Mouse (Mus musculus) T-helper 2 cell (primary cell): Measurements from ENCODE around the gene Gm20388.
"Not testable (repeated sequence)": the region's sequence is repeated elsewhere in the genome, so short reads cannot be mapped to it uniquely, and the experiment has no call there.

Source experiments
- in situ Hi-C: fragments of 300-600 bp; cut with MboI, MseI; formaldehyde crosslinking; loops from one replicate; pipeline ENCODE4 v1.15.1; 2025; ENCODE audit warnings: high pct_unique_total_duplicates

Gene Gm20388

GRCm38 (mm10) chr8:123982291-123982793, 4071.7 kb downstream of the Gm20388 start:
- in situ Hi-C loops = no loop called here

DNA sequence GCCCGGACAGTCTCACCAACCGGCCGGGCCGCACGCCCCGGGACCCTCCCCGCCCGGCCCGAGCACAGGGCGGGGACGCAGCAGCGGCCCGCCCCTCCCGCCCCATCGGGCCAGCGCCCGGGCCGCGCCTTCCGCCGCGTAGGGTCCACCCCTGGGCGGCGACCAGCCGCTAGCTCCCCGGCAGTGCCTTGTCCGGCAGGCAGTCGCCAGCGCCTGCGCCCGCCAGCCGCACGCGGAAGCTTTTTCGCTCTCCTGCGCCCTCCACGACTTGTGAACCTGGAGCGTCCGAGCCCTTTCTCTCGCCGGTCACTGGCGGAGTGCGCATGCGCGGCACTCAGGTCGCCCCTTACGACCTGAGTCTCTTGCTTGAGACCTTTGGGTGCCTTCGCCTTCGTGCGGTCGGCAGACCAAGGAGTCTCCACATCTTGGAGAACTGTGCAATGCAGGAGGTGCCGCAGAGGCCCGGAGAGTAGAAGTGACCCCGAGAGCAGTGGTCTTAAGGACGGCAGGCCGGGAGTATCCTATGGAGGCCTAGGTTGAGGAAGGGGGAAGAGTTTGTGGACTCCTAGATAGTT, 4072.3 kb downstream of the Gm20388 start, which contains the start of gene Abcb10:
Gene Abcb10, minus strand, starts transcription at position 297 of the 575 bp plus-strand sequence.
- in situ Hi-C loops = no loop called here

DNA sequence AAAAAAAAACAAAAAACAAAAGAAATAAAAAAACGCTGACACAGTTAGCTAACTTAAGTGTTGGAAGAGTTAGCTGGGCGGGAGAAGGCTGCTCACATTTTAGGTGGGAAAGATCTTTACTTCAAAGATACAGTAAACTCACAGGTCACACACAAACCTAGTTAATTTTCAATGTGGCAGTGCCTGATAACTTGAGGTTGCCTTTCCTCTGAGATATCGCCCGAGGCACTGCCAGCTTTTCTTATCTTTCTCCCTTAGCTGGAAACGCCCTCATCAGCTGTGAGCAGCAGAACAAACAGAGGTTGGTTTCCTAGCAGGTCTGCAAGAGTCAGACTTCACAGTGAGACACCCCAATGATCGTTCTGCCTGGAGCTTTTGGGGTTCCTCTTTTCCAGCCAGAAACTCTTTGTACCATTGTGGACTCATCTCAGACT, 4078.0 kb downstream of the Gm20388 start:
- in situ Hi-C loops = no loop called here

DNA sequence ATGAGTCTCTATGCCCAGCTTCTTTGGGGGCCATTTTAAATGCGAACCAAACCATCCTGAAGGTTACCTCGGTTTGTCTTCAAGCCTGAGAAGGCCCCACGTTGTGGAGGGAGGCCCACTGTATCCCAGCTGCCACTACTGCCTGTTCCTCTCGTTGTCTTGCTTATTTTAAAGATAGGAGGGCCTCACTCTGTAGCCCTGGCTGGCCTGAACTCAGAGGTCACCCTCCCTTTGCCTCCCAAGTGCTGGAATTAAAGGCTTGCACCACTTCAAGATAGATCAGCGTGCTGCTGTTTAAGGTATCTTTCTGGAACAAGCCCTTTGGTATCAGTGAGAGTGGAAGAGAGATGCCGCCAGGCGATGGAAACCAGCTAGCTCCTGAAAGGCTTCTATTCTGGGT, 4078.5 kb downstream of the Gm20388 start:
- in situ Hi-C loops = no loop called here

DNA sequence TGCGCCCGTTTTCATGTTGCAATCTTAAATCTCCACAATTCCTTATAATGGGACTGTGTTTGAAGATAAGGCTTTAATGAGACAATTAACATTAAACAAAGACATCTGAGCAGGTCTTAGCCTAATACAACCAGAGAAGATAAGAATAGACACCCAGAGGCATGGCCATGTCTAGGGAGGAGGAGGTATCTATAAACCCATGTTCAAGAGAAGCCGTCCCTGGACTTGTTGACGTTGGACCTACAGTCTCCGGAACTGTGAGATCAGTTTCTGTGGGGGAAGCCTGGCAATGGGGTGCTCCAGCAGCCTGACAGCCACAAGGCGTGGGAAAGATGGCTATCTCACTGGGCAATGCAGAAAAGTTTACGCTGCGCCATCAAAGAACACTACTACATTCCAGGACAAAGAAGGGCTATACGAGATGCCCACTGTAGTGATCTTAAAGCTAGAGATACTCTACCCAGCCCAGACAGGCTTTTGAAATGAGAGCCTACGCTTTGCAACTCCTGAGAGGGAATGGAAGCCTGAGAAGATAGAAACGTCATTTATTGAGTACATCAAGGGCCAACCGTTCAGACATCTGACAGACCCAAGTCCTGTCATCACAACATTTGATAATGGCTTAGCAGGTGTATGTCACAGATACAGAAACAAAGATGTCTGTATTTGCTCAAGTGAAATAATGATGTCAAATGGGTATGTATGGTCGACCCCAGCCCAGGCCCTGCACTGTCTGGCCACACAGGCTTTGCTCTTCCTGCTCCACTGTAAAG, 4079.8 kb downstream of the Gm20388 start:
- in situ Hi-C loops = no loop called here

GRCm38 (mm10) chr8:123992587-123992986, 4081.9 kb downstream of the Gm20388 start:
- in situ Hi-C loops = no loop called here

DNA sequence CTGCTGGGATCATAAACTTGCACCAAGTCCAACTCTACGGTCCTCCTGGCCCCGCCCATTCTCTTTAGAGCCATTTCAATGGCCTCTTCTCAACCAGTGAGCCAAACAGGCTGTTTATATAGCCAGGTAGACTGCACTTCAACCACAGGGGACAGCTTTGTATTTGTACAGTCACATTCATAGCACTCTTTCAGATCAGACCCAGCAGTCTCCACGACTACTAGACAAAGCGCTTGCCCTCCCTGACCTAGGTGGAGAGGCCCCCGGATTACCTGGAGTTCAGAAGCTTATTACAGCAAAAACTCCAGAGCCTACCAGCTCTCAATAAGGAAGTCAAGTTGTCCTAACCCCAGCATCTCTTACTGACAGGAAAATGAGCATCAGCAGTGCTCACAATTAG, 4083.0 kb downstream of the Gm20388 start:
- in situ Hi-C loops = no loop called here

DNA sequence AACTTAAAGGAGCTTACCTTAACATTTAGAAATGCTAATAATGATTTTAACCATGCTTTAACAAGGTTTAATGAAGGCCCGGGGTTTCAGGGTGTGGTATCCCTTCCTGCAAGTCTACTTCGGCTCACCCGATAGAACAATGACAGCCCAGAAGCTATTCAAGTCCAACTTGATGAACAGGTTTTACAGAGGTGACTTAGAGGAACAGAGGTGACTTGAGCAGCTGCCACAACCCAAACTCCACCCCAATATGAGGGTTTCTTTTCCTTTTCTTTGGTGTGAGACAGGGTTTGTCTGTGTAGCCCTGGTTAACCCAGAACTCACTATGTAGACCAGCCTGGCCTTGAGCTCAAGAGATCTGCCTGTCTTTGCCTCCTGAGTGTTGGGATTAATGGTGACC, 4083.4 kb downstream of the Gm20388 start:
- in situ Hi-C loops = no loop called here

DNA sequence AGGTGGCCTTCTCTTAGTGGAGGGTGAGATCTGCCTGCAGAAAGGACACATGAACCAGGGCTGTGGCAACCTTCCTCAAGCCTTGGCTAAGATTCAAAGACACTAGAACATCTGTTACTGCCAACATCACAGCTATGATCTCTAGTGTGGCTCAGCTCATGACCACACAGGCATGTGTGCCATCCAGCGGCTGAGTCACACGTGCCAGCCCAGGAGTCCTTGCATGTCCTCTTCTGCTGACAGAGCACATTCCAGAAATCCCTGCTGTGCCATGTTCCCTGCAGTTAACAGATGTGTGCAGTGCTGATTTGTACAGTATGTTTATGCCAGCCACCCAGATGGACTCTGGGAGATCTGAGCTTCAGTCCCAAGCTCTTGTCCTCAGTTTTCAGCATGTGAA, 4088.9 kb downstream of the Gm20388 start:
- in situ Hi-C loops = no loop called here

- in situ Hi-C loops = no loop called here
These were observed 4092.0 kb downstream of the Gm20388 start for GRCm38 (mm10) chr8:124002546-124003108.

GRCm38 (mm10) chr8:124007829-124008228, 4097.2 kb downstream of the Gm20388 start:
- in situ Hi-C loops = no loop called here

DNA sequence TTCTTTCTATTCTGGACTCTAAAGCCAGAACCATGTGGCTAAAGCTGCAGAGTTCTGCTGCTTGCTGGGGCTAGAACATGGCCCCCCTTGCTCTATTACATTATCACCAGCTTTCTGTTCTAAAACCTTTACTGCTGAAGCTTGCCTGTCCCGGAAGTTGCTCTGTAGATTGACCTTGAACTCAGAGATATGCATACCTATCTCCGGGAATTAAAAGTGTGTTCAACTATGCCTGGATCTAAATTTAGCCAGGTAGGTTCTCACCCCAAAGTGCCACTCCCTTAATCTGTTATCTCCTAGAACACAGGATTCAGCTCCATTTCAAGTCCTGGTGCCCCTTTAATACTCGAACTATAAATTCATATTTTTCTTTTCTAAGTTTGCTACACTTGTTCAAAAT, 4100.9 kb downstream of the Gm20388 start:
- in situ Hi-C loops = no loop called here

DNA sequence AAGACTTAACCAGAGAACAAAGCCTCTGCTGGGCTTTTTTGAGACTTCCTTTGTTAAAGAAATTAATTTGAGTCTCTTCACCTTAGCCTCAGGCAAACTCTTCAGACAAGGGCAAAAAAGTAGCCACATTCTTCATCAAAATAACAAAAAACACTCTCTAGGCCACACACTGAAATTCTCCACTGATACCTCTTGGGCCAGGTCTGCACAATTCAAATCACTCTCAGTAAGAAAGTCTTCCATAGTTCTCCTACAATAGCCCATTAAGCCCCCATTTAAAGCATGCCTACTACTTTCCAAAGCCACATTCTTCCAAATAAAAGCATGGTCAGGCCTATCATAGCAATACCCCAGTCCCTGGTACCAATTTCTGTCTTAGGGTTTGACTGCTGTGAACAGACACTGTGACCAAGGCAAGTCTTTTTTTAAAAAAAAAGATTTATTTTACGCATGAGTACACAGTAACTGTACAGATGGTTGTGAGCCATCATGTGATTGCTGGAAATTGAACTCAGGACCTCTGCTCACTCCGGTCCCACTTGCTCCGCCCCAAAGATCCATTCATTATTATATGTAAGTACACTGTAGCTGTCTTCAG, 4101.4 kb downstream of the Gm20388 start:
- in situ Hi-C loops = no loop called here

- in situ Hi-C loops = not testable (repeated sequence)
These were observed 4103.7 kb downstream of the Gm20388 start for GRCm38 (mm10) chr8:124014299-124014698.

- in situ Hi-C loops = no loop called here
These were observed 4104.1 kb downstream of the Gm20388 start for GRCm38 (mm10) chr8:124014751-124015150.

DNA sequence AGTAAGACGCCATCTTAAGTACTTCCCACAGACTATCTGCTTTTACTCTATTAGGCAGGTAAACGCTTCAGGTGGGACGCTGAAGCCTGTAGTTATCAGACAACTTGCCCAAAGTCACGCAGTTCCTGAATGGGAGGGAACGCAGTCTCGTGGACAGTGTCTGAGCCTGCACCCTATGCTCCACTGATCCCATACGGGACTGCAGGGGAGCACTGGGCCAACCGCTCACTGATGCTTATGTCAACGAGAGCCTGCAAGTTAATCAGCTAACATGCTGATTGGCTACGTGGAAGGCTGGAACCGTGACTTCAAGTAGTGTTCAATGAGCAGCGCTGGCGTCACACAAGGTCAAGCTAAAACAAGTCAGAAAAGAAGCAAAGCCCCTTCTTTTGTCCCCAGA, 4109.1 kb downstream of the Gm20388 start:
- in situ Hi-C loops = no loop called here

GRCm38 (mm10) chr8:124020439-124021236, 4110.0 kb downstream of the Gm20388 start:
- in situ Hi-C loops = no loop called here

- in situ Hi-C loops = no loop called here
These were observed 4110.9 kb downstream of the Gm20388 start, which contains the start of the genes Taf5l and Urb2 for GRCm38 (mm10) chr8:124021237-124022227. Gene Taf5l, minus strand, starts transcription at chr8:124021397. Gene Urb2, plus strand, starts transcription at chr8:124021508.

- in situ Hi-C loops = not testable (repeated sequence)
These were observed 4115.6 kb downstream of the Gm20388 start for GRCm38 (mm10) chr8:124026265-124026664.

DNA sequence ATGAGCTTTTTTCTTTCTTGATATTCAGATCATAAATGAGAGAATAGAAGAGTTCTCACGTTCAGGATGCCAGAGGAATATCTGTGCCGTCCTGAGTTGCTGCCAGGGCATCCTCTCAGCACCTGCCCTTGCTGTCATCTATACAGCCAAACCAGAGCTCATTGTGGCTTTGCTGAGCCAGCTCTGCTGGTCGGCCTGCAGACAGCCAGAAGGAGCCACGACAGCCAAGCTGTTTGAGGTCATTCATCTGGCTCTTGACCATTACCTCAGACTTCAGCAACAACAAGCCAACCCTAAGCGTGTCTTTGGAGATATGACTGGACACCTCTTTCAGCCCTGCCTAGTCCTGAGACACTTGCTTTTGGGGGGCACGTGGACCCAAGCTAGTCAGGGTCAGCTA, 4117.2 kb downstream of the Gm20388 start:
- in situ Hi-C loops = no loop called here
